Mouse (Mus musculus) hindbrain, embryonic 10.5 days (tissue): ENCODE data around the gene Uck1. TPM values are rescaled to one million over a fixed set of nuclear protein-coding genes. Genes with fewer than 3 reads are reported as not detected.

ENCODE experiments used
- DNase-seq: peaks from one replicate; pipeline ENCODE4 v3.0.0-alpha.2; 2017; ENCODE audit warnings: low spot score
- H3K27ac ChIP-seq: fragments of 300-500 bp; sonication (generic); 2 replicates; pipeline ENCODE4 v1.5.1; 2016; ENCODE audit warnings: mild to moderate bottlenecking, moderate library complexity
- H3K27me3 ChIP-seq: fragments of 300-500 bp; sonication (generic); 2 replicates; pipeline ENCODE4 v1.6.1; 2016; ENCODE audit warnings: mild to moderate bottlenecking; ENCODE audit not compliant: poor library complexity, insufficient read depth, severe bottlenecking
- H3K36me3 ChIP-seq: fragments of 300-500 bp; sonication (generic); 2 replicates; pipeline ENCODE4 v1.6.1; 2016; ENCODE audit warnings: mild to moderate bottlenecking, moderate library complexity
- H3K4me1 ChIP-seq: fragments of 300-500 bp; sonication (generic); replicated peaks from 2 replicates; pipeline ENCODE4 v1.6.1; 2016; ENCODE audit warnings: mild to moderate bottlenecking
- H3K4me3 ChIP-seq: fragments of 300-500 bp; sonication (generic); 2 replicates; pipeline ENCODE4 v1.5.1; 2016; ENCODE audit warnings: mild to moderate bottlenecking, moderate library complexity
- H3K9me3 ChIP-seq: fragments of 300-500 bp; sonication (generic); 2 replicates; pipeline ENCODE4 v1.6.1; 2016; ENCODE audit warnings: mild to moderate bottlenecking, moderate library complexity
- WGBS: fragments of 180-500 bp; shearing (Covaris S2); methylation state at CpG from one replicate; pipeline ENCODE4 v1.1.7; 2016; 5-methylcytosine and 5-hydroxymethylcytosine counted together
- polyA plus RNA-seq: library from polyadenylated mRNA; unstranded; fragments of >200 nt; fragmentation: Nextera tagmentation; extraction: Ambion mirVana; gene quantifications from 2 replicates; pipeline ENCODE4 v1.2.1, GENCODE M21; 2016

Gene Uck1
- polyA plus RNA-seq, 1 experiment from 2014 or later, result 77.2 TPM

DNA sequence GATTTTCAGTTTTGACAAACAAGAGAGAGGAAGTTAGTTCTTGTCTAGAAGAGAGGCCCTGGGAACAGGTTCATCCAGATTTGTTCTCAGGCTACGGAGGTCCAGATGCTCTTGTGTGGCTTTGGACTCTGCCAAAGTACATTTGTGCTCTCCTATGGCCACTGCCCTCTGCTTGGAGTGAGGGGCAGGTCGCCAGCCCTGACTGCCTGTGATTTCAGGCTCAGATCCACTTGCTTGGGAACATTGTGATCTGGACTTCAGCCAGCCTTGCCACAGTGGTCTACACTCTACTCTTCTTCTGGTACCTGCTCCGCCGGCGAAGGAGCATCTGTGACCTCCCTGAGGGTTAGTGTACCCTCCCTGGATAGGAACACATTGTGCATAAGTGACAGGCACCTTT, 7.3 kb downstream of the Uck1 start:
- Histone ChIP-seq H3K27ac (no peak overlapping the region), H3K4me3 (no peak overlapping the region), H3K4me1 (no peaks in the 10 kb centered on the region), H3K36me3 (peaks cover 98% of the 10 kb centered on the region), H3K9me3 (no peaks in the 10 kb centered on the region), H3K27me3 (no peaks in the 10 kb centered on the region)
- WGBS, result 97% methylated on average over 5 of the region's 5 CpGs
- no peak for DNase-seq

DNA sequence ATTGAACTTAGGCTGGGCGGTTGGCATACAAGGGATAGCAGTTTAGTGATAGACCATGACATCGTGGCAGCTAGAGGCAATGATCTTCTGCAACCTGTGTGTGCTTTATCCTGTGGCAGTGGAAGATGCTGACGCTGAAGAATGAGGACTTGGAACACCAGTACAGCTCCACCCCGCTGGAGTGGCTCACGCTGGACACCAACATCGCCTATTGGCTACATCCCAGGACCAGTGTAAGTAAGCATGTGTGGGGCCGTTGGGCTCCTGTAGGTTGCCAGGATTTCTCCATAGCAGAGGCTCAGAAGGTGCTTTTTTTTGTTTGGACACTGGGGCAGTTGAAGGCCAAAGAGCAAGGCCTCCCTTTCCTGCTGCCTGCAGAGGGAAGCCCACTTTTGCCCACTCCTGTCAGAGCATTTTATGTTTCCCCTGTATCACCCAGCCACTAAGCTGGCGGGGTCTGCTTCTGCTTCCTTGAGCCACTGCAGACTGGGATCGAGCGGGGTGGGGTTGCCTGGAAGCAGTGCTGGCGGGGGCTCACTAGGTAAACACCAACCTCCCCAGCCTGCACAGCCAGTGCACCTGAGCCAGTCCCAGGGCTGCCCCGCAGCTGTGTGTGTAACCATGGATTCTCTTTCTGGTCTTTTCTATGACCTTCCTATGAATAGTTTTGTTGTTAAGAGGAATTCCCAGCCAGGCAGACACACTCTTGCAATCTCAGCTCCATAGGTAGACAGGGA, 8.0 kb downstream of the Uck1 start:
- peaks cover 98% of the 10 kb centered on the region for H3K36me3 ChIP-seq
- WGBS, result 94% methylated on average over 12 of the region's 12 CpGs
- H3K27ac ChIP-seq, result no peak overlapping the region
- no peak overlapping the region for H3K4me3 ChIP-seq
- H3K27me3 ChIP-seq, result no peaks in the 10 kb centered on the region
- DNase-seq, result no peak
- H3K4me1 ChIP-seq, result no peaks in the 10 kb centered on the region
- no peaks in the 10 kb centered on the region for H3K9me3 ChIP-seq

DNA sequence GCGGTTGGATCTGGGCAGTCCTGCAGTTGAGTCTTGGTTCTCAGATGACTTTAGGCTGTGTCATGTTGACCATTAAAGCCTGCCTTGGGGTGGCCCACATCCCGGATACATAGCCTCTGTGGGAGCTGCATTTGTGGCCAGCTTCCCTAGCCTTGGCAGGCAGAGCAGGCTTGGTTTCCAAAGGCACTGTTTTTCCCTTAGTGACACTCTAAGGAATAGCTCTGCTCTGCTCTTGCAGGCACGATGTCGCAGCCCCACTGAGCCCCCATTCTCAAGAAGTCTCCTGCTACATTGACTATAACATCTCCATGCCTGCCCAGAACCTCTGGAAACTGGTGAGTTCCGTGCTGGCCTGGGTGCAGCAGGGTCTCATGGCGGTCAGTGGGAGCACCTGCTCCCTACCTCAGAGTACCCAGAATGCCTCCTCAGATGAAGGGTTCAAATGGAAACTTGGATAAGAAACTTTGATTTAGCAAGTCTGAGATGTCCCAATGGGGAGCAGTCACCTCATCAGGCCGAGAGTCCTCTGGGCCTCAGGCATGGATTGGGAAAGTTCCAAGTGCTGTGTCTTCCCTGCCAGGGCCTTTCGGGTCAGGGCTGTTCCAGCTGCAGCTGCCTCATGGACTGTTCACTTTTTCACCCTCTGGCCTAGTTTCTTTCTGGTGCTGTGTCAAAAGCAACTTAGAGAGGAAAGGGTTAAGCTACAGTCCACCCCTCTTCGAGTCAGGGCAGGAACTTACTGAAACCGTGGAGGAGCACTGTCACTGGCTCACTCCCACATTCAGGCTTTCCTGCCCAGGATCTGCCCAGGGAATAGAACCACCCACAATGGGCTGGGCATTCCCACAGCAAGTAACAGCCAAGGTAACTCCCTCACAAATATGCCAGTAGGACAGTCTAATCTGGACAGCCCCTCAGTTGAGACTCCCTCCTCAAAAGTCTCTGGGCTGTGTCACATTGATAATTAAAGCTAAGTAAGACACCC, 11.3 kb downstream of the Uck1 start:
- Histone ChIP-seq H3K36me3 (peaks cover 100% of the 10 kb centered on the region), H3K9me3 (no peaks in the 10 kb centered on the region), H3K27me3 (no peaks in the 10 kb centered on the region), H3K4me3 (no peak overlapping the region), H3K4me1 (no peaks in the 10 kb centered on the region), H3K27ac (no peak overlapping the region)
- no peak for DNase-seq
- WGBS, result 82% methylated on average over 10 of the region's 10 CpGs

DNA sequence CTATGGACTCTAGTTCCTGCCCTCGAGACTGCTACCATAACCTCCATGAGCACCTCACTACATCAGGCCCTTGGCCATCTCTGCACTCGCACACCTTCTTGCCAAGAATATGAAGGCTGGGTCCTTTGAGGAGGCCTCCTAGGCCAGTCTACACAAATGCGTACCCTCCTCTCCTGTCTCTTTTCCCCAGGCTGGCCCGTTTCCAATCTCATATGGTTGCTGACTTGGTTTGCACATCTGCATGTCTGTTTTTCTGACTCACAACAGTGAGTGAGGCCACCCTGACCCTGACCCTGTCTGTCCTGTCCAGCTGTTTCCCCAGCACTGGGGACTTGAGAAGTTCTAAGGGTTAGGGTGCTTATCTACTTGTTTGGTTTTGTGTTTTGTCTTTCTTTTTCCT, 13.2 kb downstream of the Uck1 start:
- no peak overlapping the region for H3K27ac ChIP-seq
- peaks cover 94% of the 10 kb centered on the region for H3K36me3 ChIP-seq
- H3K4me3 ChIP-seq, result no peak overlapping the region
- H3K4me1 ChIP-seq, result no peaks in the 10 kb centered on the region
- DNase-seq, result no peak
- H3K9me3 ChIP-seq, result no peaks in the 10 kb centered on the region
- WGBS, result 90% methylated on average over 4 of the region's 4 CpGs
- no peaks in the 10 kb centered on the region for H3K27me3 ChIP-seq

DNA sequence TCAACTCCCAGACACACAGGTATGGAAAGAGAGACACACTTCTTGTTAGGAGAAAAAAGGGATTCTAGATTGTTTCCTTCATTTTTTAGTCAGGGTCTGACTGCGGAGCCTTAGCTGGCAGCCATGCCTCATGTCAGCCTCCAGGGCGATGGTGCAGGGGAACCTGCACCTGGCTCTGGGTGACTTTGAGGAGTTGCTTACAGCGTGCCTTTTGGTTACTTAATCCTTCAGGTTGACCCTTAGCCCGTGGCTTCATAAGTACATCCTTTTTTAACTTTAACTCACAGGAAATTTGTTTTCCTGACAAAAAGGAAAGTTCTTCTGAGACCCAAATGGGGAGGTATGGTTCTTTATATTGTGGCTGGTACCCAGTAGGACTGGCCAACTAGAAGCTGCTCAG, 17.0 kb downstream of the Uck1 start:
- H3K4me3 ChIP-seq, result no peak overlapping the region
- no peaks in the 10 kb centered on the region for H3K27me3 ChIP-seq
- DNase-seq, result no peak
- H3K36me3 ChIP-seq, result peaks cover 80% of the 10 kb centered on the region
- no peak overlapping the region for H3K27ac ChIP-seq
- no peaks in the 10 kb centered on the region for H3K9me3 ChIP-seq
- WGBS, result 93% methylated on average over 4 of the region's 4 CpGs
- peaks cover under 1% of the 10 kb centered on the region; the same call in 1 of the 2 replicates for H3K4me1 ChIP-seq

DNA sequence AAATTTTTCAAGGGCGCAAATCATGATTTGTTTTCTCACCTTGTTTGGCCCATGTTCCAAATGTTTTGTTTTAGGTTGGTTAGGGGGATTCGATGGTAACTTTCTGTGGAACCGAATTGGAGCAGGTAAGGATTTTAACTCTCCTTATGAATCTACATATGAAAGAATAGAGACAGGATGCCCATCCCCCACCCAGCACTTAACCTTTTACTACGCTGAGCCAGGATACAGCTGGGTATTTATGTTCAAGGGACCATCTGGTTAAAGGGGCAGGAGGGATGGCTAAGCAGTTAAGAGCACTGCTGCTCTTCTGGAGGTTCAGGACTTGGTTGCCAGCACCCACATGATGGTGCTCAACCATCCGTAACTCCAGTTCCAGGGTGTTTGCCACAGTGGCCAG, 19.4 kb downstream of the Uck1 start:
- DNase-seq, result no peak
- H3K4me1 ChIP-seq, result peaks cover 12% of the 10 kb centered on the region
- WGBS, result 88% methylated on average over 5 of the region's 5 CpGs
- peaks cover 56% of the 10 kb centered on the region for H3K36me3 ChIP-seq
- H3K9me3 ChIP-seq, result no peaks in the 10 kb centered on the region
- H3K27me3 ChIP-seq, result no peaks in the 10 kb centered on the region
- no peak overlapping the region for H3K4me3 ChIP-seq
- H3K27ac ChIP-seq, result no peak overlapping the region

DNA sequence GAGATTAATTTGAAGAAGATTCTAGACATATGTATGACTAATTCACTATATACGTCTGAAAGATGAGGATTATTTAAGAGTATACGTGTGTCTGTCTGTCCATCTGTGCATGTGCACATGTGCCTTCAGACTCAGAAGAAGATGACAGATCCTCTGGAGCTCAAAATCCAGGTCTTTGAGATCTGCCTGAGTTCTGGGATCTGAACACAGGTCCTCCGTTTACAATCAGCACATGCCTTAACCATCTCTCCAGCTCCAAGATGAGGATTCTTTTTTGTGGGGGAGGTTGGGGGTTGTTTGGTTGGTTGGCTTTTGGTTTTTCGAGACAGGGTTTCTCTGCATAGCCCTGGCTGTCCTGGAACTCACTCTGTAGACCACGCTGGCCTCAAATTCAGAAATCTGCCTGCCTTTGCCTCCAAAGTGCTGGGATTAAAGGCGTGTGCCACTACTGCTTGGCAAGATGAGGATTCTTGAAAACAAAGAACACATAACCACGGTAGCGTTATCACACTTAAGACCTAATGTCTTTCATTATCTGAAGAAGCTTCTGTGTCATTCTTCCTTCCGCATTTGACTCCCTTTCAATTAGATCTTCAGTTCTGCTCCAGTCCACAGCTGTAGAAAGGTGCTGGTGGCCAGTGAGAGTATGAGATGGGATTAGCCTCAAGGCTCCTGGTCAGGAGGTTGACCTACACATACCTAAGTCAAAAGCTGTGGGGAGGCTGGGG, 21.1 kb downstream of the Uck1 start:
- Histone ChIP-seq H3K9me3 (no peaks in the 10 kb centered on the region), H3K27ac (no peak overlapping the region), H3K4me3 (no peak overlapping the region), H3K4me1 (peaks cover 25% of the 10 kb centered on the region), H3K27me3 (no peaks in the 10 kb centered on the region), H3K36me3 (peaks cover 50% of the 10 kb centered on the region)
- no peak for DNase-seq
- 95% methylated on average over 9 of the region's 9 CpGs for WGBS

DNA sequence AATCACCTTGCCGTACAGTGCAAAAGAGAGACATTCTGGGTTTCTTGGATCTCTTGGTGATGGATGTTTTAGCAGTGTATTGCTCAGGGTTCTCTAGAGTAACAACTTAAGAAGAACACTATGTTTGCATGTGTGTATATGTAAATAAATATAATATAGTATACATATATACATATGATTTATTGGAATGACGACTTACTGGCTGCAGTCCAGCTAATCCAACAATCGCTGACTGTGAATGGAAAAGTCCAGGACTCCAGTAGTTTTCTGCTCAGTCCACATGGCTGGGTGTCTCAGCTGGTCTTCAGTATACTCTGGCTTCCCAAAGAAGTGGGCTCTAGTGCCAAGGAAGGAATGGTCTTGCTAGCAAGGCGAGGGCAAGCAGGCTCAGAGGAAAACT, 22.4 kb downstream of the Uck1 start:
- DNase-seq, result no peak
- Histone ChIP-seq H3K4me1 (peaks cover 25% of the 10 kb centered on the region), H3K27ac (peak overlapping the region; percentile 92; the same call in 1 of the 2 replicates), H3K36me3 (peaks cover 50% of the 10 kb centered on the region), H3K4me3 (peak overlapping the region; percentile 63), H3K9me3 (no peaks in the 10 kb centered on the region), H3K27me3 (no peaks in the 10 kb centered on the region)
- 47% methylated on average over 4 of the region's 4 CpGs for WGBS

DNA sequence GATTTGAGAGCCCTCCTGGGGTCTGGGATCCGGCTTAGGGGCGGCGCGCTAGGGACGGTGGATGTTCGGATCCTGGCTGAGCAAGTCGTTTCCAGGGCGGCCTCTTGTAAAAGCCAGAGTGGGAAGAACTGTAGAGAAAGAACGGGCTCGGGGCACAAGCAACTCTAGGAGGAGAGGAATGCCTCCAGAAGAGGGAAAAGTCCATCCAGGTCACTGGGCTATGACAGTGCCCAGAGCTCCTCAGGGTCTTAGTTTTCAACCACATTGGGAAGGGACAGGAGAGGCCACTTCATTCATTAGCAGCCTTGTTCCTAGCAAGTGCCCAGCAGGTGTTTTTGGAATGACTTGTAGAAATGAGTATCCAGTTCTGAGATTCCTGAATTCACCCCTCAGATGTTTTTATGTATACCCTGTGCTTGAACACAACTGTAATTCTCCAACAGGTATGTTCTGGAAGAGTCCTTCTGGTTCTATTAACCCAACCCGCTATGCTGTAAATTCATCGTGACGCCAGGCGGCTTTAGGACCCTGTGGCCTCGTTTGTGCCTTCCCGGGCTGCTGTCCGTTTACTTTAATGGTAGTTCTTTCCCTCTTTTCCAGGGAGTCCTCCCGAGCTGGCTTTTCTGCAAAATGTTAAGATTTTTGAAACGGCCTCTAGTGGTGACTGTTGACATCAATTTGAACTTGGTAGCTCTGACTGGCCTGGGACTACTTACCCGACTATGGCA, 23.0 kb downstream of the Uck1 start:
- H3K9me3 ChIP-seq, result no peaks in the 10 kb centered on the region
- H3K27ac ChIP-seq, result peak overlapping the region; percentile 92
- H3K4me3 ChIP-seq, result peak overlapping the region; percentile 63
- H3K36me3 ChIP-seq, result peaks cover 55% of the 10 kb centered on the region
- H3K4me1 ChIP-seq, result peaks cover 25% of the 10 kb centered on the region
- DNase-seq, result peak; percentile 59
- WGBS, result under 1% methylated on average over 20 of the region's 20 CpGs
- H3K27me3 ChIP-seq, result no peaks in the 10 kb centered on the region

DNA sequence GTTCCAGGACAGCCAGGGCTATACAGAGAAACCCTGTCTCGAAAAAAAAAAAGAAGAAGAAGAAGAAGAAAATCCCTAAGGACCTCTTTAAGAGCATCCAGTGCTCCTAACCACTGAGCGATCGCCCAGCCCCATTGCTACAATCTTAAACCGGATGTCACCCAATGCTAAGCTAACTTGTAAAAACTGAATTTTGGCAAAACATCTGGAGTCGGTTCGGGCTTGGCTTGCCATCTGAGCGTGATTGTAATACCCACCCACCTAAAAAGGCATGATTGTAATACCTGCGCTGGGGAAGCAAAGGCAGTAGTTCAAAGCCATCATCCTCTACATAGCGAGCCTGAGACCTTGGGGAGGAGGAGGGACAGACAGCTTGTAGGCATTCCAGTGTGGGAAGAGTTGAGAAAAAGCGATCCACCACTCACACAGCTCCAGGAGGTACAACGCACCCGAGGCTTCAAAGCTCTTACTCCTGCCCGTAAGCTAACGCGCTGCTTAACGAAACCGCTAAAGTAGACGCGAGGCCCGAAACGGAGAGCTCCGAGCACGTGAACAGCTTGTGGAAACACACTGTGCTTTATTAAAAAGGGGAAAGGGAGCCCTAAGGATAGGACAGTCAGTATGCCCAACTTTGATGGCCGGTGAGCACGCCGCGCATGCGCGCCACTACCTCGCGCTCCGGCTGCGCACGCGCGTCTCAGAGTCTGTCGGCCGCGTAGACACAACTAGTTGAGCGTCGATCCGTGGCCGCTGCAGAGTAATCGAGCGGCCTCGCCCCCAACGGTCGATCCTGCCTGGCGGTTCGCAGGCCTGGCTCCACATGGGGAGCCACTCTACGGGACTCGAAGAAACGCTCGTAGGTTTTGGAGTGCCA, 23.8 kb downstream of the Uck1 start, which contains the start of gene Pomt1:
Pomt1 (plus strand) TSS at position 705 of the 874 bp plus-strand sequence.
- 1% methylated on average over 54 of the region's 54 CpGs for WGBS
- Histone ChIP-seq H3K4me3 (peak within 1 kb of the TSS; percentile 63), H3K27me3 (no peaks in the 10 kb centered on the region), H3K4me1 (peaks cover 25% of the 10 kb centered on the region), H3K36me3 (peaks cover 55% of the 10 kb centered on the region), H3K9me3 (no peaks in the 10 kb centered on the region), H3K27ac (peak within 1 kb of the TSS; percentile 92)
- DNase-seq, result peak; percentile 92

DNA sequence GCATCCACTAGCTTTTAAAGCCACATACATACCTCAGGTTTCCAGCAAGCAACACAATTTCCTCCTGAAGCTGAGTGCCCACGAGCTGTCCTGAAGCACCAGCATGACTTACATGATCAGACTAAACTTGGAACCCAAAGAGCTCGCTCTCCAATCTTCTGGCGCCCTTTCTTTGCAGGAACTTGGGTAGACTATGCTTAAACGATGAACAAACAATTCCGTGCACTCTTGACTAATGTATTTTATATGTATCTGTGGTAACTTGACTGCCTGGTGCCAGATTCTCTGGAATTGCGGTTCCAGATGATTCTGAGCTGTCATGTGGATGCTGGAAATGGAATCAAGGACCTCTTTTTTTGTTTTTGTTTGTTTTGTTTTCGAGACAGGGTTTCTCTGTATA, 24.5 kb downstream of the Uck1 start:
- peaks cover 25% of the 10 kb centered on the region for H3K4me1 ChIP-seq
- 37% methylated on average over 7 of the region's 7 CpGs for WGBS
- peaks cover 56% of the 10 kb centered on the region for H3K36me3 ChIP-seq
- DNase-seq, result no peak
- peak overlapping the region; percentile 63 for H3K4me3 ChIP-seq
- no peaks in the 10 kb centered on the region for H3K9me3 ChIP-seq
- H3K27ac ChIP-seq, result peak overlapping the region; percentile 35; the same call in 1 of the 2 replicates
- H3K27me3 ChIP-seq, result no peaks in the 10 kb centered on the region
